Mouse (Mus musculus) lung, postnatal 14 days (tissue): ENCODE data around the gene Ehd2.

Experiments
- DNase-seq: peaks from one replicate; pipeline ENCODE4 v3.0.0; 2021

The Ehd2 gene

DNA sequence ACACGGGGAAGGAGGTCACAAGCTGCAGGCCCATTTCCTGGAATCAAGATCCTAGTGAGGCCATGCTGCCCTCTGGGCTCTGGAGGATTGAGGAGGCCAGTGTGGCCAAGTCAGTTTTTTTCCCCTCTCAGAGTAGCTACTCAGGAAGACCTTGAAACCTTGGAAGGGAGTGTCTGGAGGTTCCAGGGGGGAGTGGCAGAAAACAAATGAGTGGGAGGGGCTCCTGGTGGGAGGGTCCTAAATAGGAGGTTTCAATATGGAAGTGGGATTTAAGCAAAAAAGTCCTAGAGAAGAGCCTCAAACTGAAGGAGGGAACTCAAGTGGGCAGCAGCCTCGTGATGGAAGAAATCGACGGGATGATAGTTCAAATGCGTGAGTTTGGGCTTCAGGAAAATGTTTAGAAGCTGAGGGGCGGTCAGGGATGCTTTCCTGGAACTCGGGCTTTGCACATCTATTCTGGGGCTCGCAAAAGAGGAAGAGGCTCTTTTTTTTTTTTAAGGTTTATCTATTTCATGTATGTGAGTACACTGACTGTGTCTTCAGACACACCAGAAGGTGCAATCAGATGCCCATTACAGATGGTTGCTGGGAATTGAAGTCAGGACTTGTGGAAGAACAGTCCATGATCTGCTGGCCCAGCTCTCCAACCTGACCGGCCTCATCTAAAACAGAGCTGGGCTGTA is 65.9 kb downstream of the Ehd2 start:
- no peak for DNase-seq
